Mouse (Mus musculus) spleen, adult 2 months (tissue): ENCODE measurements at regions not wholly inside any gene's neighbourhood (a gene's known extent, or its start where the extent isn't known, plus 50 kb on each side); places are given as distances from the start of the nearest gene placed in this dataset.

Experiments
- CTCF ChIP-seq: fragments of 200-500 bp; IDR thresholded peaks from 2 replicates; pipeline ENCODE4 v1.5.1; 2011; ENCODE audit warnings: mild to moderate bottlenecking, inconsistent platforms; ENCODE audit not compliant: insufficient read depth, insufficient read length, insufficient replicate concordance; ENCODE audit errors: extremely low read depth
- POLR2A ChIP-seq: fragments of 200-500 bp; IDR thresholded peaks from 2 replicates; pipeline ENCODE4 v1.6.1; 2011; ENCODE audit warnings: low read depth, low read length, inconsistent platforms

DNA sequence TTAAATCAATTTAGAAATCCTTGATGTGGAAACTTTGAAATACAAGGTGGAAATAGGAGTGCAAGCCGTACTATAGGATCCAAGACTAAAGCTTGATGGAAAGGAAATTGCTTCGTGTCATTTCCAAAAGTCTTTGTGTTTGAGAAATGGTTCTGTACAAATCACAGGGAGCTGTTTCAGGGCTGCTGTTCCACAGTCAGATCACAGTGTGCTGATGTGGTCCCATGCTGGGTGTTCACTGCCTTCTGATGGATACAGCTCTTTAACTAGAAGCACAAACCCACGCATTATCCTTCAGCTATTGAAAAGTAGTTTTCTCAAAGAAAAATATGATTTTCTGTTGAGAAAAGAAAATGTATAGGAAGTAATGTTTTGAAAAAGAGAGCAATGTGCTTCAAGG, 391.3 kb downstream of the Arl4a start:
- TF ChIP-seq CTCF (no peak), POLR2A (no peak)
